Mouse (Mus musculus): Measurements from ENCODE around the gene Notch2.
"Not testable (repeated sequence)": the region's sequence is repeated elsewhere in the genome, so short reads cannot be mapped to it uniquely, and the experiment has no call there.

The Notch2 gene

GRCm38 (mm10) chr3:98104851-98105471 is 91.6 kb downstream of the Notch2 start:
- in situ Hi-C loops (cut with MboI), result no loop called here

- in situ Hi-C loops (cut with MboI), result no loop called here
These were observed 92.2 kb downstream of the Notch2 start for GRCm38 (mm10) chr3:98105496-98105895.

GRCm38 (mm10) chr3:98106115-98106514 is 92.8 kb downstream of the Notch2 start:
- in situ Hi-C loops (cut with MboI), result no loop called here

GRCm38 (mm10) chr3:98106590-98107313 is 93.4 kb downstream of the Notch2 start:
- in situ Hi-C loops (cut with MboI), result no loop called here

GRCm38 (mm10) chr3:98108416-98108815 is 95.1 kb downstream of the Notch2 start:
- in situ Hi-C loops (cut with MboI), result no loop called here

- in situ Hi-C loops (cut with MboI), result no loop called here
These were observed 95.5 kb downstream of the Notch2 start for GRCm38 (mm10) chr3:98108866-98109265.

GRCm38 (mm10) chr3:98110610-98111009 is 97.3 kb downstream of the Notch2 start:
- in situ Hi-C loops (cut with MboI), result no loop called here

GRCm38 (mm10) chr3:98118252-98118651 is 104.9 kb downstream of the Notch2 start:
- in situ Hi-C loops (cut with MboI), result no loop called here

GRCm38 (mm10) chr3:98119338-98119737 is 106.0 kb downstream of the Notch2 start:
- in situ Hi-C loops (cut with MboI), result no loop called here

GRCm38 (mm10) chr3:98120884-98121283 is 107.6 kb downstream of the Notch2 start:
- in situ Hi-C loops (cut with MboI), result no loop called here

- in situ Hi-C loops (cut with MboI), result no loop called here
These were observed 114.4 kb downstream of the Notch2 start for GRCm38 (mm10) chr3:98127775-98128174.

GRCm38 (mm10) chr3:98128716-98129115 is 115.4 kb downstream of the Notch2 start:
- in situ Hi-C loops (cut with MboI), result no loop called here

GRCm38 (mm10) chr3:98132140-98132539 is 118.8 kb downstream of the Notch2 start:
- in situ Hi-C loops (cut with MboI), result not testable (repeated sequence)

GRCm38 (mm10) chr3:98132636-98133035 is 119.3 kb downstream of the Notch2 start:
- in situ Hi-C loops (cut with MboI), result no loop called here

- in situ Hi-C loops (cut with MboI), result no loop called here
These were observed 128.1 kb downstream of the Notch2 start for GRCm38 (mm10) chr3:98141456-98141855.

- in situ Hi-C loops (cut with MboI), result no loop called here
These were observed 129.5 kb downstream of the Notch2 start for GRCm38 (mm10) chr3:98142862-98143261.

GRCm38 (mm10) chr3:98145204-98145603 is 131.9 kb downstream of the Notch2 start:
- in situ Hi-C loops (cut with MboI), result no loop called here

GRCm38 (mm10) chr3:98146471-98147410 is 133.4 kb downstream of the Notch2 start:
- in situ Hi-C loops (cut with MboI), result no loop called here

GRCm38 (mm10) chr3:98147706-98148105 is 134.4 kb downstream of the Notch2 start:
- in situ Hi-C loops (cut with MboI), result no loop called here

- in situ Hi-C loops (cut with MboI), result no loop called here
These were observed 136.6 kb downstream of the Notch2 start for GRCm38 (mm10) chr3:98149881-98150280.

GRCm38 (mm10) chr3:98151016-98151415 is 137.7 kb downstream of the Notch2 start:
- in situ Hi-C loops (cut with MboI), result no loop called here

- in situ Hi-C loops (cut with MboI), result no loop called here
These were observed 140.1 kb downstream of the Notch2 start for GRCm38 (mm10) chr3:98153460-98153859.

Data from mature B cell (primary cell).